In the genomic region with DNA sequence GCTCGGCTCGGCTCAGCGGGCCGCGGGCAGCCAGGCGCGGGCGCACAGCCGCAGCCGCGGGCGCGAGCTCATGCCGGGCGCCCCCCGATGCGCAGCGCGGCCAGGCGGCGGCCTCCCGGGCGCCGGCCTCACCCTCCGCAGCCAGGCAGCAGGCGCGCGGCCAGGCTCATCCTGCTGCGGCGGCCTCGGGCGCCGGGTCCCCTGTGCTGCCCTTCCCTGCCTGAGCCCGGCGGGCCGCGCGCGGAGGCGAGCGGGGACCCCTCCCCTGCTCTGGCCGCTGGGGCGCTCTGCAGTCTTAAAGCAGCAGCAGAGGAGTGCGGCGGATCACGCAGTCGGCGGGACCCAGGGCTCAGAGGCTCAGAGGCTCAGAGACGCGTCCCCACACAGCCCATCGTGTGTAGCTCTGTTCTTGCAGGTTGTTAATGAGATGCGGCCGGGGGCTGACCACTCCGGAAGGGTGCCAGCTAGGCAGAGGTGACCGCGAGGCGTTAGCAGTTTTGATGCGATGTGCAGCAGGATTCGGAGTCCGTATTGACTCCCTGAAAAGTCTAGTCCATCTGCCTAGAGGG, we compare ENCODE assay signal across 8 mouse cellular contexts. TPM values are rescaled to one million over a fixed set of nuclear protein-coding genes. Genes with fewer than 3 reads are reported as not detected.
DNase-seq lines count a peak whose midpoint lies in the region; ATAC-seq lines count a peak whose summit lies in the region.

Gene Dscam, minus strand, starts transcription at position 240 of the 569 bp plus-strand sequence.

- peaks cover 81% of the 10 kb centered on the region for H3K27me3 ChIP-seq in heart, embryonic 13.5 days (replicated peaks)
- 0 out of 2 replicates have a peak, but pooled peaks cover 3% of the 10 kb centered on the region for H3K27me3 ChIP-seq in forebrain, embryonic 16.5 days (replicated peaks; ENCODE audit: control insufficient read depth, insufficient read depth, low read length)
- H3K27me3 ChIP-seq in neural tube, embryonic 12.5 days (replicated peaks): peaks cover 42% of the 10 kb centered on the region

- no peak for DNase-seq in heart, adult 8-10 months (ENCODE audit: low spot score)
- DNase-seq in WW6 (ENCODE audit: low read depth, low spot score): peak; percentile 18
- peak; percentile 53 to 68 for DNase-seq in layer of hippocampus, postnatal 36 days
- DNase-seq in thymus, postnatal 0 days (ENCODE audit: low spot score): no peak

- peaks cover 8% of the 10 kb centered on the region; the same call in 1 of the 2 replicates for H3K4me1 ChIP-seq in heart, embryonic 13.5 days
- peaks cover 25% of the 10 kb centered on the region for H3K4me1 ChIP-seq in forebrain, embryonic 16.5 days (replicated peaks; ENCODE audit: control insufficient read depth, insufficient read depth, low read length)
- H3K4me1 ChIP-seq in neural tube, embryonic 12.5 days: no peaks in the 10 kb centered on the region

- ATAC-seq in heart, embryonic 13.5 days (ENCODE audit: extremely low read depth, insufficient number of reproducible peaks, low FRiP score, low TSS enrichment): no peak
- peak; percentile 65 for ATAC-seq in forebrain, embryonic 16.5 days
- ATAC-seq in neural tube, embryonic 12.5 days (ENCODE audit: low FRiP score, low read depth): peak; percentile 80
- no peak for ATAC-seq in megakaryocyte-erythroid progenitor cell, adult 5-6 weeks (replicated peaks; ENCODE audit: low FRiP score, low TSS enrichment, poor library complexity, severe bottlenecking)

- no peaks in the 10 kb centered on the region for H3K36me3 ChIP-seq in heart, embryonic 13.5 days
- H3K36me3 ChIP-seq in forebrain, embryonic 16.5 days (ENCODE audit: control insufficient read depth, insufficient read depth): no peaks in the 10 kb centered on the region
- H3K36me3 ChIP-seq in neural tube, embryonic 12.5 days: no peaks in the 10 kb centered on the region

- peak within 1 kb of the TSS; percentile 96 for H3K4me2 ChIP-seq in heart, embryonic 13.5 days
- peak within 1 kb of the TSS; percentile 73 for H3K4me2 ChIP-seq in forebrain, embryonic 16.5 days (ENCODE audit: low read length)
- peak within 1 kb of the TSS; percentile 81 for H3K4me2 ChIP-seq in neural tube, embryonic 12.5 days (replicated peaks)

- peak within 1 kb of the TSS; percentile 75 for H3K9ac ChIP-seq in heart, embryonic 13.5 days
- peak within 1 kb of the TSS; percentile 88 for H3K9ac ChIP-seq in forebrain, embryonic 16.5 days (replicated peaks; ENCODE audit: low read depth, low read length)
- H3K9ac ChIP-seq in neural tube, embryonic 12.5 days: peak within 1 kb of the TSS; percentile 73

- no peaks in the 10 kb centered on the region for H3K9me3 ChIP-seq in heart, embryonic 13.5 days
- no peaks in the 10 kb centered on the region for H3K9me3 ChIP-seq in forebrain, embryonic 16.5 days (ENCODE audit: control insufficient read depth, low read length)
- no peaks in the 10 kb centered on the region for H3K9me3 ChIP-seq in neural tube, embryonic 12.5 days

- H3K4me3 ChIP-seq in heart, embryonic 13.5 days: peak within 1 kb of the TSS; percentile 65
- H3K4me3 ChIP-seq in forebrain, embryonic 16.5 days (replicated peaks; ENCODE audit: low read length): peak within 1 kb of the TSS; percentile 66
- peak within 1 kb of the TSS; percentile 62 for H3K4me3 ChIP-seq in neural tube, embryonic 12.5 days

- 2% methylated on average over 35 of the region's 60 CpGs for WGBS in heart, embryonic 13.5 days
- under 1% methylated on average over 55 of the region's 60 CpGs for WGBS in forebrain, embryonic 16.5 days
- under 1% methylated on average over 59 of the region's 60 CpGs for WGBS in neural tube, embryonic 12.5 days

- no peak within 1 kb of the TSS for H3K27ac ChIP-seq in heart, embryonic 13.5 days (replicated peaks)
- H3K27ac ChIP-seq in forebrain, embryonic 16.5 days (ENCODE audit: low read length): peak within 1 kb of the TSS; percentile 87
- peak within 1 kb of the TSS; percentile 70; the same call in 1 of the 2 replicates for H3K27ac ChIP-seq in neural tube, embryonic 12.5 days

RNA-seq across cellular contexts. Expression of gene Dscam, which starts in this region (rescaled TPM):
- not detected in 2 replicates for polyA plus RNA-seq in heart, embryonic 13.5 days (2015; fragmentation: Nextera tagmentation; extraction: Ambion mirVana)
- total RNA-seq in heart, adult 8-10 months (2022): not detected
- 7.1 and 8.5 TPM in 2 replicates for polyA plus RNA-seq in forebrain, embryonic 16.5 days (2015; fragmentation: Nextera tagmentation; extraction: Ambion mirVana)
- total RNA-seq in layer of hippocampus, postnatal 36 days (2021): 10 to 100 TPM; 38.2 to 43.0 TPM
- 2.1 and 3.1 TPM in 2 replicates for polyA plus RNA-seq in neural tube, embryonic 12.5 days (2016; fragmentation: Nextera tagmentation; extraction: Ambion mirVana)
- total RNA-seq in megakaryocyte-erythroid progenitor cell, adult 5-6 weeks (2014; fragmentation: Nextera tagmentation): 0.84 TPM in 1 of 2 replicates, not detected in the other
- total RNA-seq in megakaryocyte-erythroid progenitor cell, adult 5-6 weeks (2017): 0.19 TPM in 1 of 2 replicates, not detected in the other
- polyA plus RNA-seq in thymus, postnatal 0 days (2015; fragmentation: Nextera tagmentation; extraction: Ambion mirVana): 0.01 and 0.05 TPM in 2 replicates

Comparison
In these comparisons a context has a peak if more than half of its experiments do, and no peak if none do; other contexts are left out.
1. RNA of gene Dscam (total RNA-seq): 38.2 to 43.0 TPM in layer of hippocampus, postnatal 36 days; 0.19 to 0.84 TPM in megakaryocyte-erythroid progenitor cell, adult 5-6 weeks and not detected in heart, adult 8-10 months; every median in the first group is over 10 times any median in the second.
2. ATAC-seq: peak in forebrain, embryonic 16.5 days (single experiment) and neural tube, embryonic 12.5 days (single experiment); none in heart, embryonic 13.5 days (single experiment) and megakaryocyte-erythroid progenitor cell, adult 5-6 weeks (single experiment).
3. DNase-seq: peak in WW6 (single experiment) and layer of hippocampus, postnatal 36 days (2 of 2); none in heart, adult 8-10 months (single experiment) and thymus, postnatal 0 days (single experiment).
4. Peak in every context shown above with its lines, with median percentiles within 50 percentile points of each other: H3K4me2 ChIP-seq, H3K4me3 ChIP-seq and H3K9ac ChIP-seq.